Mouse (Mus musculus): Measurements from ENCODE around the gene Znrd1as. TPM values are rescaled to one million over a fixed set of nuclear protein-coding genes. Genes with fewer than 3 reads are reported as not detected.

Znrd1as gene
- total RNA-seq, 2 experiments from 2014 or later = 11.4 to 13.1 TPM

- ATAC-seq (replicated peaks; ENCODE audit: low FRiP score, low TSS enrichment, poor library complexity, severe bottlenecking) = peak; percentile 56; the same call in 1 of the 2 replicates
Measured at GRCm38 (mm10) chr17:36992336-36993104, 34.1 kb downstream of the Znrd1as start.

GRCm38 (mm10) chr17:36993770-36994325, 35.5 kb downstream of the Znrd1as start:
- no peak for ATAC-seq (replicated peaks; ENCODE audit: low FRiP score, low TSS enrichment, poor library complexity, severe bottlenecking)

GRCm38 (mm10) chr17:36994528-36994927, 36.1 kb downstream of the Znrd1as start:
- ATAC-seq (replicated peaks; ENCODE audit: low FRiP score, low TSS enrichment, poor library complexity, severe bottlenecking) = no peak

- ATAC-seq (replicated peaks; ENCODE audit: low FRiP score, low TSS enrichment, poor library complexity, severe bottlenecking) = no peak
Measured at GRCm38 (mm10) chr17:36995448-36995847, 37.1 kb downstream of the Znrd1as start.

- ATAC-seq (replicated peaks; ENCODE audit: low FRiP score, low TSS enrichment, poor library complexity, severe bottlenecking) = no peak; the same call in 1 of the 2 replicates
Measured at GRCm38 (mm10) chr17:36997033-36997735, 38.8 kb downstream of the Znrd1as start.

GRCm38 (mm10) chr17:36998477-36998876, 40.1 kb downstream of the Znrd1as start:
- no peak for ATAC-seq (replicated peaks; ENCODE audit: low FRiP score, low TSS enrichment, poor library complexity, severe bottlenecking)

GRCm38 (mm10) chr17:37000863-37001262, 42.5 kb downstream of the Znrd1as start, which contains the start of gene Zfp57:
Gene Zfp57 (plus strand): TSS chr17:37001163.
- no peak for ATAC-seq (replicated peaks; ENCODE audit: low FRiP score, low TSS enrichment, poor library complexity, severe bottlenecking)

- ATAC-seq (replicated peaks; ENCODE audit: low FRiP score, low TSS enrichment, poor library complexity, severe bottlenecking) = peak; percentile 67
Measured at GRCm38 (mm10) chr17:37002364-37003330, 44.3 kb downstream of the Znrd1as start.

GRCm38 (mm10) chr17:37003366-37003765, 45.0 kb downstream of the Znrd1as start:
- no peak for ATAC-seq (replicated peaks; ENCODE audit: low FRiP score, low TSS enrichment, poor library complexity, severe bottlenecking)

GRCm38 (mm10) chr17:37008161-37008560, 49.8 kb downstream of the Znrd1as start:
- no peak for ATAC-seq (replicated peaks; ENCODE audit: low FRiP score, low TSS enrichment, poor library complexity, severe bottlenecking)

GRCm38 (mm10) chr17:37009460-37010042, 51.2 kb downstream of the Znrd1as start:
- ATAC-seq (replicated peaks; ENCODE audit: low FRiP score, low TSS enrichment, poor library complexity, severe bottlenecking) = 0 out of 2 replicates have a peak, but pooled peaks have one; percentile 26

GRCm38 (mm10) chr17:37011719-37012118, 53.3 kb downstream of the Znrd1as start:
- ATAC-seq (replicated peaks; ENCODE audit: low FRiP score, low TSS enrichment, poor library complexity, severe bottlenecking) = no peak

- no peak for ATAC-seq (replicated peaks; ENCODE audit: low FRiP score, low TSS enrichment, poor library complexity, severe bottlenecking)
Measured at GRCm38 (mm10) chr17:37012141-37012540, 53.7 kb downstream of the Znrd1as start.

Other genes with a start within 250 kb of the Znrd1as start
- gene H2-M10.5, start 185.7 kb upstream of the Znrd1as start, total RNA-seq (2014; fragmentation: Nextera tagmentation) = not detected in 2 replicates
- not detected in 2 replicates for gene H2-M10.5, start 185.7 kb upstream of the Znrd1as start, total RNA-seq (2017)
- not detected in 2 replicates for gene H2-M10.6, start 146.4 kb upstream of the Znrd1as start, total RNA-seq (2014; fragmentation: Nextera tagmentation)
- gene H2-M10.6, start 146.4 kb upstream of the Znrd1as start, total RNA-seq (2017) = not detected in 2 replicates
- 13.0 and 13.6 TPM in 2 replicates for gene Trim26, start 121.5 kb upstream of the Znrd1as start, total RNA-seq (2014; fragmentation: Nextera tagmentation)
- 7.7 and 9.3 TPM in 2 replicates for gene Trim26, start 121.5 kb upstream of the Znrd1as start, total RNA-seq (2017)
- gene Trim15, start 91.4 kb upstream of the Znrd1as start, total RNA-seq (2014; fragmentation: Nextera tagmentation) = not detected in 2 replicates
- not detected in 2 replicates for gene Trim15, start 91.4 kb upstream of the Znrd1as start, total RNA-seq (2017)
- 7.5 and 9.6 TPM in 2 replicates for gene Trim10, start 89.0 kb upstream of the Znrd1as start, total RNA-seq (2014; fragmentation: Nextera tagmentation)
- gene Trim10, start 89.0 kb upstream of the Znrd1as start, total RNA-seq (2017) = 13.8 and 24.1 TPM in 2 replicates
- not detected in 2 replicates for gene Trim40, start 68.5 kb upstream of the Znrd1as start, total RNA-seq (2014; fragmentation: Nextera tagmentation)
- gene Trim40, start 68.5 kb upstream of the Znrd1as start, total RNA-seq (2017) = not detected in 2 replicates
- gene Trim31, start 60.5 kb upstream of the Znrd1as start, total RNA-seq (2014; fragmentation: Nextera tagmentation) = not detected in 2 replicates
- gene Trim31, start 60.5 kb upstream of the Znrd1as start, total RNA-seq (2017) = not detected in 2 replicates
- gene Rnf39, start 15.7 kb upstream of the Znrd1as start, total RNA-seq (2014; fragmentation: Nextera tagmentation) = not detected in 2 replicates
- gene Rnf39, start 15.7 kb upstream of the Znrd1as start, total RNA-seq (2017) = not detected in 2 replicates
- gene Ppp1r11, start 6.9 kb upstream of the Znrd1as start, total RNA-seq (2014; fragmentation: Nextera tagmentation) = 61.5 and 88.0 TPM in 2 replicates
- gene Ppp1r11, start 6.9 kb upstream of the Znrd1as start, total RNA-seq (2017) = 53.8 and 72.8 TPM in 2 replicates
- 47.7 and 94.1 TPM in 2 replicates for gene Znrd1, start within 50 bp of the Znrd1as start, total RNA-seq (2014; fragmentation: Nextera tagmentation)
- gene Znrd1, start within 50 bp of the Znrd1as start, total RNA-seq (2017) = 17.7 and 35.3 TPM in 2 replicates
- gene 2410137M14Rik, start 22.6 kb downstream of the Znrd1as start, total RNA-seq (2014; fragmentation: Nextera tagmentation) = not detected in 2 replicates
- not detected in 2 replicates for gene 2410137M14Rik, start 22.6 kb downstream of the Znrd1as start, total RNA-seq (2017)
- not detected in 2 replicates for gene H2-M5, start 30.9 kb downstream of the Znrd1as start, total RNA-seq (2014; fragmentation: Nextera tagmentation)
- not detected in 2 replicates for gene H2-M5, start 30.9 kb downstream of the Znrd1as start, total RNA-seq (2017)
- gene Zfp57, start 42.6 kb downstream of the Znrd1as start, total RNA-seq (2014; fragmentation: Nextera tagmentation) = 0.87 TPM in 1 of 2 replicates, not detected in the other
- gene Zfp57, start 42.6 kb downstream of the Znrd1as start, total RNA-seq (2017) = 0.08 TPM in 1 of 2 replicates, not detected in the other
- not detected in 2 replicates for gene Mog, start 64.8 kb downstream of the Znrd1as start, total RNA-seq (2014; fragmentation: Nextera tagmentation)
- gene Mog, start 64.8 kb downstream of the Znrd1as start, total RNA-seq (2017) = not detected in 2 replicates
- gene Gabbr1, start 87.4 kb downstream of the Znrd1as start, total RNA-seq (2014; fragmentation: Nextera tagmentation) = 9.1 and 11.1 TPM in 2 replicates
- gene Gabbr1, start 87.4 kb downstream of the Znrd1as start, total RNA-seq (2017) = 0.91 and 0.99 TPM in 2 replicates
- not detected in 2 replicates for gene Olfr90, start 129.9 kb downstream of the Znrd1as start, total RNA-seq (2014; fragmentation: Nextera tagmentation)
- gene Olfr90, start 129.9 kb downstream of the Znrd1as start, total RNA-seq (2017) = not detected in 2 replicates
- gene Olfr91, start 139.7 kb downstream of the Znrd1as start, total RNA-seq (2014; fragmentation: Nextera tagmentation) = not detected in 2 replicates
- gene Olfr91, start 139.7 kb downstream of the Znrd1as start, total RNA-seq (2017) = not detected in 2 replicates
- not detected in 2 replicates for gene Olfr92, start 161.5 kb downstream of the Znrd1as start, total RNA-seq (2014; fragmentation: Nextera tagmentation)
- gene Olfr92, start 161.5 kb downstream of the Znrd1as start, total RNA-seq (2017) = not detected in 2 replicates
- not detected in 2 replicates for gene Olfr93, start 202.9 kb downstream of the Znrd1as start, total RNA-seq (2014; fragmentation: Nextera tagmentation)
- not detected in 2 replicates for gene Olfr93, start 202.9 kb downstream of the Znrd1as start, total RNA-seq (2017)
- gene Ubd, start 235.3 kb downstream of the Znrd1as start, total RNA-seq (2014; fragmentation: Nextera tagmentation) = not detected in 2 replicates
- gene Ubd, start 235.3 kb downstream of the Znrd1as start, total RNA-seq (2017) = 0.88 TPM in 1 of 2 replicates, not detected in the other
- not detected in 2 replicates for gene Olfr94, start 242.4 kb downstream of the Znrd1as start, total RNA-seq (2014; fragmentation: Nextera tagmentation)
- gene Olfr94, start 242.4 kb downstream of the Znrd1as start, total RNA-seq (2017) = not detected in 2 replicates